Mouse (Mus musculus) inflammation-experienced regulatory T-cells (primary cell): ENCODE measurements around the gene Psip1. TPM values are rescaled to one million over a fixed set of nuclear protein-coding genes. Genes with fewer than 3 reads are reported as not detected.

Experiments used
- polyA plus RNA-seq, 2 experiments: library from polyadenylated mRNA; unstranded; fragments of 100-300 nt; shearing (Covaris generic); gene quantifications; one replicate each; pipeline ENCODE4 v1.2.1; 2017

Gene Psip1
- polyA plus RNA-seq: 100 to 1,000 TPM; 177 to 224 TPM

DNA sequence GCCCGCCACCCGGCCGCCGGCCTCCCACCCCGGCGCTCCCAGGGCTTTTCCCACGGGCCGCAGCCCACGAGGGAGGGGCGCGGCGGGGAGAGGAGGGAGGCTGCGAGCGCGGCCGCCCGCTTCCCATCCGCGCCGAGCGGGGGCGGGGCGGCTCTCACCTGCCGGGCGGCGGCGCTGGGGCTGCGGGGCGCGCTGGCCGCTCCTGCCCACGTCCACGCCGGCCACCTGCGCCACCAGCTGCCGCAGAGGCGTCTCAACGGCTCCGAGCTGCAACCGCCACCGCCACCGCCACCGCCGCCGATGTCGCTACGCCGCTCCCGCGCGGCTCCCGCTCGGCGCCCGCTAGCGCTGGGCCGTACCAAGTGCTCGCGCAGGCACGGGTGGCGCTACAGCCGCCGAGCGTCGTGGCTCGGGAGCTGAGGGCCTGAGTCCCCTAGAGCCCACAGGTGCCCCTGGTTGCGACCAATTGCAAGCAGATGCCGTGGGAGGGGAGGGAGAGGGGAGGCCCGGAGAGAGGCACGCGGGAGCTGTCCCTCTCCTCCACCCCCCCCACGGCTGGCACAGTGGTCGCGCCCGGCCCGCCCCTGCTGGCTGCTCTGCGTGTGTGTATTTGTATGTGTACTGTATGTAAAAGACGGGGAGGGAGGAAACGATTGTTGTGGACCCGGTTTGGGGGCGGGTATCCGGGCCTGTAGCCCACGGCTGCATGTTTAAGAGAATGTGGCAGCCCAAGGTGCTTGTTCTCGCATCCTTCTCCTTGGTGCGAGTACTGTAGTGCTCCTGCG, at the start of gene Psip1:
Gene Psip1, minus strand, starts transcription at position 343 of the 785 bp plus-strand sequence.

DNA sequence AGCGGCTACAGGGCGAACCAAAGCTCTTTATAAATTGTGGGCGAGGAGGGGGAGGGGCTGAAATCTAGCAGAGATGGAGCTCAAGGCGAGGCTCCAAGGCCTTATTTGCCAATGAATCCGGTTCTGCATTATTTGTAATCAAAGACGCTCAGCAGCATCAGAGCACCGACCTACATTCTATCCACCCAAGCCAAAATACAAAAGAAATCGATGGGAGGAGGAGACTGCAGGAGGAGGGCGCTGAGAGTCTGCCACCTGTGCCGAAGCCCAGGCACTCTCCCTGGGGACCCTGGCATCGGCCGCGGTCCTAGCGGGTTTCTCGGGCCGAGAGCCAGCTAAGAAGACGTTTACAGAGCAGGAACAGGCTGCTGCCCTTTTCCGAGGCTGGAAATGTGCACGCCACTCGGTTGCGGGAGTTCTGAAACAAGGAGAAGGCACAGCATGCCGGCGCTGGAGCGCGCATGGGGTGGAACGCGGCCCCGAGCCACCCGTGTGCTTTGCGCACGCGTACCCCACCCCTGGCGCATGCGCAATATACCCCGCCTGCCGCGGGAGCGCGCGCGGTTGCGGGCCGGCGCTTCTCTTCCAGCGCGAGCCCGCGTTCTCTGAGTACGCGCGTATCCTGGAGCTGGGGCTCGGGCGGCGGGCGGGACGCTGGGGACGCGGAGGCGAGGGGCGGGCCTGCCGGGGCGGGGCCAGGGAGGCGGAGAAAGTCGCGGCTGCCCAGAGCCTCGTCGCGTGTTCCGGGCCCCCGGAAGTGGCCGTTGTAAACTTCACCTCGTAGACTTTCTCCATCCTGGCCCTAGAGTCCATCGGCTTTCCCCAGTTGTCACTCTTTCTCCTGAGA, 38.8 kb upstream of the Psip1 start, which contains the start of gene Ccdc171:
Gene Ccdc171, plus strand, starts transcription at position 703 of the 847 bp plus-strand sequence.

DNA sequence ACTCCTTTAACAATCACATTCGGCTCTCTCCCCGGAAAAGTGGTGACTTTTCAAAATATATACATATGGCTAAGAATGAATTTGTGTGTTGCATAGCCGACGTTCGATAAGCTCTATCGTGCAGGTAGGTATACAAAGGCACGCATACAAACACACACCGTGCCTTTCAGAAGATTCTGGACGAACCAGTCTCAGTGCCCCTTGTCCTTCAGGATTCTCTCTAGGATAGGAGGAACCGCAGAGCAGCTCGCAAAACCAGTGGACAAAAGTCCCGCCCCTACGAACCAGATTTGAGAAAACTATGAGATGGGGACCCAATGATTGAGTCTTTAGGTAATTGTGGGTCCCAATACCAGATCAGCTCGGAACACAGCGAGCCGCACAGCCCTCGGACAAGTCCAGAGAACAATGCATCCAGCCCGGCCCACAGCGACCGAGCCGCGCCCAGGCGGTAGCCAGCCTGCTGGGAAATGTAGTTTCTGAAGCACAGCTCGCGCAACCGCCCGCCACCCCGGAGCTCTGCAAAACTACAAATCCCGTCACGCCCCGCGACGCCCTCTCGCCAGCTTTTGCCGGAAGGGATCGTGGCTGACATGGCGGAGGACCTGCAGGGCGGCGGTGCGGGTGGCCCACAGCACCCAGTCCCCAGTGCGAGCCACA, 69.0 kb downstream of the Psip1 start, which contains the start of gene Snapc3:
Gene Snapc3, plus strand, starts transcription at position 565 of the 660 bp plus-strand sequence.

Other genes with a start within 250 kb of the Psip1 start
- gene Ttc39b, start 162.2 kb downstream of the Psip1 start, polyA plus RNA-seq: 100 to 1,000 TPM in 1 of 2 experiments, 10 to 100 TPM in 1; 73.0 to 111 TPM
- gene Snapc3, start 68.7 kb downstream of the Psip1 start, polyA plus RNA-seq: 10 to 100 TPM; 34.7 to 48.2 TPM
- gene Ccdc171, start 39.1 kb upstream of the Psip1 start, polyA plus RNA-seq: 10 to 100 TPM in 1 of 2 experiments, 1 to 10 TPM in 1; 7.9 to 10.9 TPM